Mouse (Mus musculus): ENCODE results near the gene Imp4.

GRCm38 (mm10) chr1:34433891-34434521 lies 5.6 kb upstream of the Imp4 start:
- TF ChIP-seq CTCF (conservative IDR thresholded peaks at IDR 0.05; ENCODE audit: low read length) (no peak), NANOG (IDR thresholded peaks at IDR 0.05; ENCODE audit: borderline replicate concordance, low read length) (no peak)

All from E14TG2a.4 (cell line).